Mouse (Mus musculus) neutrophil, adult 65 days (primary cell): Measurements from ENCODE around the gene F11. TPM values are rescaled to one million over a fixed set of nuclear protein-coding genes. Genes with fewer than 3 reads are reported as not detected.

Source experiments
- total RNA-seq: library from RNA; stranded (reverse); gene quantifications from 2 replicates; pipeline ENCODE4 v1.2.4, GENCODE M21; 2023

F11 gene
- total RNA-seq: not detected in 2 replicates

GRCm38 (mm10) chr8:45261920-45262319 lies at the start of gene F11:
F11 (minus strand) TSS chr8:45262031.

GRCm38 (mm10) chr8:45308366-45308765 lies 46.5 kb upstream of the F11 start, which contains the start of gene Gm45753:
Gm45753 (minus strand) TSS chr8:45308466.

GRCm38 (mm10) chr8:45294687-45295086 lies 32.9 kb upstream of the F11 start, which contains the start of gene Klkb1:
Klkb1 (minus strand) TSS chr8:45294859.

Other genes with a start within 250 kb of the F11 start
- gene Mtnr1a, start 192.9 kb downstream of the F11 start, total RNA-seq: not detected in 2 replicates
- not detected in 2 replicates for gene Klkb1, start 32.8 kb upstream of the F11 start, total RNA-seq
- gene Gm45753, start 46.4 kb upstream of the F11 start, total RNA-seq: not detected in 2 replicates
- 2.8 and 2.9 TPM in 2 replicates for gene Cyp4v3, start 71.2 kb upstream of the F11 start, total RNA-seq
- 0.14 and 0.16 TPM in 2 replicates for gene Fam149a, start 120.3 kb upstream of the F11 start, total RNA-seq
- gene Tlr3, start 149.0 kb upstream of the F11 start, total RNA-seq: 0.28 and 0.77 TPM in 2 replicates
- 0.13 and 0.45 TPM in 2 replicates for gene Sorbs2, start 245.8 kb upstream of the F11 start, total RNA-seq